Mouse (Mus musculus) CH12.LX (cell line): ENCODE measurements at regions not wholly inside any gene's neighbourhood (a gene's known extent, or its start where the extent isn't known, plus 50 kb on each side); places are given as distances from the start of the nearest gene placed in this dataset.

ENCODE experiments used
- DNase-seq: peaks from one replicate; pipeline ENCODE4 v3.0.0-alpha.2; 2013; ENCODE audit errors: extremely low read depth
- H3K27ac ChIP-seq: 2 replicates; pipeline ENCODE4 v1.5.1; 2012; ENCODE audit warnings: low read depth, mild to moderate bottlenecking, control low read depth, moderate library complexity; ENCODE audit not compliant: insufficient read depth
- H3K27me3 ChIP-seq: replicated peaks from 2 replicates; pipeline ENCODE3; 2012; ENCODE audit warnings: inconsistent platforms
- H3K36me3 ChIP-seq, 2 experiments: replicated peaks in 1 of 2; 2 replicates each; pipeline versions ENCODE3 to v1.6.1; 2012; ENCODE audit warnings: inconsistent platforms in 1 of 2, low read length in 1 of 2, mild to moderate bottlenecking in 1 of 2, mixed read lengths in 1 of 2, moderate library complexity in 1 of 2; ENCODE audit not compliant: control insufficient read depth in 1 of 2, insufficient read depth in 1 of 2
- H3K4me1 ChIP-seq, 2 experiments: 2 replicates each; pipeline ENCODE4 v1.6.1; 2012; ENCODE audit warnings: inconsistent platforms in 1 of 2, moderate library complexity in 1 of 2; ENCODE audit not compliant: insufficient read depth in 2 of 2, control insufficient read depth in 1 of 2
- H3K4me2 ChIP-seq: 2 replicates; pipeline ENCODE4 v1.6.1; 2012; ENCODE audit warnings: low read depth, mild to moderate bottlenecking, control low read depth; ENCODE audit not compliant: poor library complexity, insufficient read depth, severe bottlenecking
- H3K4me3 ChIP-seq, 3 experiments: fragments of 150-350 bp in 1 of 3; sonication (generic) in 1 of 3; replicated peaks in 1 of 3; 2 replicates each; pipeline versions ENCODE3 to v1.5.1; 2011 to 2012; ENCODE audit warnings: low read depth in 2 of 3, low read length in 2 of 3, mild to moderate bottlenecking in 2 of 3, moderate library complexity in 2 of 3, control low read depth in 1 of 3, improper control_type of control experiment in 1 of 3, inconsistent platforms in 1 of 3, mixed read lengths in 1 of 3; ENCODE audit not compliant: poor library complexity in 1 of 3
- H3K79me2 ChIP-seq: replicated peaks from 2 replicates; pipeline ENCODE4 v1.6.1; 2012; ENCODE audit warnings: mild to moderate bottlenecking, moderate library complexity; ENCODE audit not compliant: control insufficient read depth, poor library complexity, insufficient read depth, severe bottlenecking; ENCODE audit errors: extremely low read depth
- H3K9ac ChIP-seq: 2 replicates; pipeline ENCODE4 v1.6.1; 2012; ENCODE audit warnings: low read depth, mild to moderate bottlenecking, control low read depth, moderate library complexity; ENCODE audit not compliant: insufficient read depth
- H3K9me3 ChIP-seq: replicated peaks from 2 replicates; pipeline ENCODE3; 2012; ENCODE audit warnings: low read length, inconsistent platforms, mixed read lengths
- BHLHE40 ChIP-seq: IDR thresholded peaks from 2 replicates; pipeline ENCODE4 v1.6.1; 2011; ENCODE audit warnings: mild to moderate bottlenecking, low read depth, low read length, improper control_type of control experiment
- CHD1 ChIP-seq: IDR thresholded peaks from 2 replicates; pipeline ENCODE4 v1.6.1; 2012; ENCODE audit warnings: low read depth, low read length, improper control_type of control experiment, inconsistent platforms
- CHD2 ChIP-seq: IDR thresholded peaks from 2 replicates; pipeline ENCODE4 v1.6.1; 2011; ENCODE audit warnings: low read length, improper control_type of control experiment
- E2F4 ChIP-seq: IDR thresholded peaks from 2 replicates; pipeline ENCODE4 v1.6.1; 2011; ENCODE audit warnings: low read depth, low read length, improper control_type of control experiment; ENCODE audit not compliant: insufficient replicate concordance
- ELF1 ChIP-seq: IDR thresholded peaks from 2 replicates; pipeline ENCODE4 v1.6.1; 2014; ENCODE audit warnings: low read depth, mild to moderate bottlenecking, inconsistent platforms, low read length, improper control_type of control experiment
- EP300 ChIP-seq: IDR thresholded peaks from 2 replicates; pipeline ENCODE4 v1.6.1; 2011; ENCODE audit warnings: low read length, improper control_type of control experiment
- ETS1 ChIP-seq: conservative IDR thresholded peaks from 2 replicates; pipeline ENCODE4 v1.6.1; 2012; ENCODE audit warnings: low read depth, mild to moderate bottlenecking, inconsistent platforms, low read length, improper control_type of control experiment, moderate library complexity
- GABPA ChIP-seq: IDR thresholded peaks from 2 replicates; pipeline ENCODE4 v1.6.1; 2012; ENCODE audit warnings: low read depth, low read length, improper control_type of control experiment, inconsistent platforms; ENCODE audit not compliant: insufficient replicate concordance
- HCFC1 ChIP-seq: IDR thresholded peaks from 2 replicates; pipeline ENCODE4 v1.6.1; 2012; ENCODE audit warnings: low read depth, mild to moderate bottlenecking, inconsistent platforms, low read length, improper control_type of control experiment
- IRF4 ChIP-seq: IDR thresholded peaks from 2 replicates; pipeline ENCODE4 v1.6.1; 2014; ENCODE audit warnings: low read depth, mild to moderate bottlenecking, inconsistent platforms, low read length, improper control_type of control experiment
- JUN ChIP-seq: IDR thresholded peaks from 2 replicates; pipeline ENCODE4 v1.6.1; 2011; ENCODE audit warnings: low read depth, mild to moderate bottlenecking, low read length, improper control_type of control experiment, moderate library complexity; ENCODE audit not compliant: insufficient read depth
- JUND ChIP-seq: conservative IDR thresholded peaks from 2 replicates; pipeline ENCODE4 v1.6.1; 2011; ENCODE audit warnings: low read depth, low read length, improper control_type of control experiment
- KAT2A ChIP-seq: IDR thresholded peaks from 2 replicates; pipeline ENCODE4 v1.6.1; 2012; ENCODE audit warnings: low read length, improper control_type of control experiment, inconsistent platforms; ENCODE audit not compliant: insufficient replicate concordance
- MAX ChIP-seq: IDR thresholded peaks from 2 replicates; pipeline ENCODE4 v1.6.1; 2011; ENCODE audit warnings: low read length, improper control_type of control experiment
- MAZ ChIP-seq: IDR thresholded peaks from 2 replicates; pipeline ENCODE4 v1.6.1; 2012; ENCODE audit warnings: low read depth, mild to moderate bottlenecking, inconsistent platforms, low read length, improper control_type of control experiment, moderate library complexity
- MEF2A ChIP-seq: IDR thresholded peaks from 2 replicates; pipeline ENCODE4 v1.6.1; 2014; ENCODE audit warnings: low read depth, mild to moderate bottlenecking, inconsistent platforms, low read length, improper control_type of control experiment, borderline replicate concordance
- MYC ChIP-seq: IDR thresholded peaks from 2 replicates; pipeline ENCODE4 v1.6.1; 2011; ENCODE audit warnings: low read depth, mild to moderate bottlenecking, improper control_type of control experiment, low read length
- NELFE ChIP-seq: IDR thresholded peaks from 2 replicates; pipeline ENCODE4 v1.6.1; 2011; ENCODE audit warnings: low read depth, low read length, improper control_type of control experiment
- NRF1 ChIP-seq: IDR thresholded peaks from 2 replicates; pipeline ENCODE4 v1.6.1; 2014; ENCODE audit warnings: low read depth, mild to moderate bottlenecking, inconsistent platforms, low read length, improper control_type of control experiment, moderate library complexity
- PAX5 ChIP-seq: IDR thresholded peaks from 2 replicates; pipeline ENCODE4 v1.6.1; 2012; ENCODE audit warnings: low read length, inconsistent platforms, mixed read lengths
- POLR2A ChIP-seq: IDR thresholded peaks from 2 replicates; pipeline ENCODE4 v1.6.1; 2011; ENCODE audit warnings: low read depth, mild to moderate bottlenecking, improper control_type of control experiment, low read length
- POLR2AphosphoS2 ChIP-seq: IDR thresholded peaks from 2 replicates; pipeline ENCODE4 v1.6.1; 2011; ENCODE audit warnings: low read depth, low read length, improper control_type of control experiment
- RCOR1 ChIP-seq: conservative IDR thresholded peaks from 2 replicates; pipeline ENCODE4 v1.6.1; 2012; ENCODE audit warnings: low read depth, mild to moderate bottlenecking, inconsistent platforms, low read length, improper control_type of control experiment
- SIN3A ChIP-seq: IDR thresholded peaks from 2 replicates; pipeline ENCODE4 v1.6.1; 2012; ENCODE audit warnings: low read length, improper control_type of control experiment, inconsistent platforms
- TCF12 ChIP-seq: IDR thresholded peaks from 2 replicates; pipeline ENCODE4 v1.6.1; 2014; ENCODE audit warnings: low read depth, mild to moderate bottlenecking, inconsistent platforms, low read length, improper control_type of control experiment
- UBTF ChIP-seq: IDR thresholded peaks from 2 replicates; pipeline ENCODE4 v1.6.1; 2012; ENCODE audit warnings: low read depth, mild to moderate bottlenecking, inconsistent platforms, low read length, improper control_type of control experiment, moderate library complexity
- USF1 ChIP-seq: IDR thresholded peaks from 2 replicates; pipeline ENCODE4 v1.6.1; 2014; ENCODE audit warnings: low read depth, mild to moderate bottlenecking, inconsistent platforms, low read length, improper control_type of control experiment
- USF2 ChIP-seq: conservative IDR thresholded peaks from 2 replicates; pipeline ENCODE4 v1.6.1; 2011; ENCODE audit warnings: low read depth, low read length, improper control_type of control experiment
- ZC3H11A ChIP-seq: IDR thresholded peaks from 2 replicates; pipeline ENCODE4 v1.6.1; 2012; ENCODE audit warnings: low read depth, mild to moderate bottlenecking, inconsistent platforms, low read length, improper control_type of control experiment
- ZKSCAN1 ChIP-seq: IDR thresholded peaks from 2 replicates; pipeline ENCODE4 v1.6.1; 2012; ENCODE audit warnings: low read depth, inconsistent platforms, low read length, improper control_type of control experiment, borderline replicate concordance
- ZMIZ1 ChIP-seq: IDR thresholded peaks from 2 replicates; pipeline ENCODE4 v1.6.1; 2012; ENCODE audit warnings: low read depth, mild to moderate bottlenecking, inconsistent platforms, low read length, improper control_type of control experiment
- ZNF384 ChIP-seq: IDR thresholded peaks from 2 replicates; pipeline ENCODE4 v1.6.1; 2012; ENCODE audit warnings: low read depth, low read length, improper control_type of control experiment, inconsistent platforms
- dilution Hi-C: fragments of 300-500 bp; cut with MboI; formaldehyde crosslinking; loops from 2 replicates; pipeline ENCODE4 v1.14.3; 2020; ENCODE audit warnings: low sequenced_read_pairs; ENCODE audit not compliant: extremely low pct_unique_long_range_greater_than_20kb, extremely low pct_ligation_motif_present
- in situ Hi-C: fragments of 300-500 bp; cut with MboI; formaldehyde crosslinking; loops from 3 replicates; pipeline ENCODE4 v1.14.3; 2019; ENCODE audit warnings: low sequenced_read_pairs, low pct_ligation_motif_present, low pct_unique_long_range_greater_than_20kb, mixed read lengths

DNA sequence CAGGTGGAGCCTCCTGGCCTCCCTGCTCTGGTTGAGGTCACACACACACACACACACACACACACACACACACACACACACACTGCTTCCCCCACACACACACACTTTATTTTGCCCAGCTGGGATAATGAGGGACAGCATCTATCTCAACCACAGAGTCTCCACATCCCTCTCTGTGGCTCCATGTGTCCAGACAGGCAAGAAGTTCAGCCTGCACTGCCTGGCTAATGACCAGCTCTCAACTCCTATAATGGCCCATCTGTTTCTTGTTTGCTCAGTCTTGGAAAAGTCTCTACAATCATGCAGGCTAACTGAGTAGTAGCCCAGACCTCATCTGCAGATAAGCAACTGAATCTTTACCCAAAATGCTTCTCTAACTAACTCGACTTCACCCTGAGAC lies 133.3 kb downstream of the Nr1d2 start:
- dilution Hi-C loops: no loop called here
- H3K9ac ChIP-seq: no peak overlapping the region
- no peak overlapping the region for H3K27ac ChIP-seq
- H3K27me3 ChIP-seq: no peaks in the 10 kb centered on the region
- TF ChIP-seq RCOR1 (no peak), ZC3H11A (no peak), USF1 (no peak), MAX (no peak), BHLHE40 (no peak), ETS1 (no peak), SIN3A (no peak), JUND (no peak), MEF2A (no peak), ZKSCAN1 (no peak), KAT2A (no peak), NRF1 (no peak), MAZ (no peak), POLR2A (no peak), GABPA (no peak), IRF4 (no peak)
- TF ChIP-seq, all 38 proteins: peak for 0
- Histone ChIP-seq H3K4me1 (peaks cover 0 to 2% of the 10 kb centered on the region in 2 experiments; a peak in 2 of 4 replicates), H3K4me3 (no peak overlapping the region), H3K9me3 (peaks cover 4% of the 10 kb centered on the region), H3K79me2 (no peaks in the 10 kb centered on the region), H3K36me3 (no peaks in the 10 kb centered on the region), H3K4me2 (no peak overlapping the region)
- in situ Hi-C loops: no loop called here
- no peak for DNase-seq

DNA sequence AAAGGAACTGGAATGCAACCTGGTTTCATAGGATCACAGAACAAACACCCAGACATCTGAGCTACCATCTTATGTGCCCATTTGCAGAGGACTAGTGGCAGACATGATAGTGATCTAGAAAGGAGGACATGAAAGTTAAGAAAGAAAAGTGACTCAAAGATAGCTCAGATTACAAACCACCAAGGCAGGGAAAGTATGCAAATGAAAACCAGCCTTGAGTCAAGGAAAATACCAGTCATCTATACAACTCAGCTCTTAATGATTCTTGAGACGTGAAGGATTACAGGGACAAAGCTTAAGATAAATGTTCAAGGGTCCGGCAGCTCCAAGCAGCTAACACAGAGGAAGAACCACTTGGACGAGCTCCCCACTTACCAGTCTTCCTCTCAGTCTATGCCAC lies 138.7 kb downstream of the Nr1d2 start:
- dilution Hi-C loops: no loop called here
- Histone ChIP-seq H3K9me3 (no peaks in the 10 kb centered on the region), H3K4me3 (no peak overlapping the region), H3K79me2 (no peaks in the 10 kb centered on the region), H3K36me3 (no peaks in the 10 kb centered on the region), H3K4me1 (peaks cover 4 to 13% of the 10 kb centered on the region in 2 experiments; a peak in 2 of 4 replicates), H3K27me3 (no peaks in the 10 kb centered on the region), H3K27ac (no peak overlapping the region), H3K9ac (no peak overlapping the region), H3K4me2 (no peak overlapping the region)
- in situ Hi-C loops: no loop called here
- peak; percentile 74 for DNase-seq
- TF ChIP-seq GABPA (no peak), ELF1 (no peak), CHD1 (no peak), JUN (peak; percentile 72), MAX (no peak), MEF2A (no peak; the same call in 1 of the 2 replicates), ETS1 (peak; percentile 76), PAX5 (no peak), CHD2 (no peak), MYC (no peak), USF2 (no peak), TCF12 (no peak), MAZ (no peak), E2F4 (no peak), ZC3H11A (no peak), EP300 (peak; percentile 90), HCFC1 (no peak), UBTF (no peak), POLR2A (no peak), NELFE (no peak), USF1 (no peak), ZNF384 (no peak), JUND (peak; percentile 85; the same call in 1 of the 2 replicates), ZMIZ1 (no peak), SIN3A (no peak), POLR2AphosphoS2 (no peak), BHLHE40 (peak; percentile 24; the same call in 1 of the 2 replicates), NRF1 (no peak)
